Mouse (Mus musculus): Measurements from ENCODE around the gene Olfr316. TPM values are rescaled to one million over a fixed set of nuclear protein-coding genes. Genes with fewer than 3 reads are reported as not detected.

The Olfr316 gene
- total RNA-seq, 2 experiments from 2014 or later = not detected

DNA sequence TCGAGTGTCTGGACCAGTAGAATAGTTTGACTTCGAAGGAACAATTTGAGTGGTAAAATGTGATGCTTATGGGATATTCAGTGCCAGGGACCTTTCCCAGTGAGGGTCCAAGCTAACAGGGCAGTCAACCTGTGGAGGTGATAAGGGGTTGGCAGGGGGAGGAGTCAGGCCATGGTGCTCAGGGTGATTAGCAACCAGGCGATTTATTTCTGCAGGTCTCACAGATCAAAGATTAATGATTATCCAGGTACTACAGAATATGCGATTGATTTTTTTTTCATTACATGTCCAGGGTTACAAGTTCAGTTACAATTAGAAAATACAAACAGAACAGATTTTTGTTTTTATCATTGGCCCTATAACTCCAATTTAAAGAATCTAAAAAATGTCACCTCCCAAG, 51.3 kb downstream of the Olfr316 start:
- no peak for DNase-seq
- intact Hi-C loops (cut with DNase I) = no loop called here

DNA sequence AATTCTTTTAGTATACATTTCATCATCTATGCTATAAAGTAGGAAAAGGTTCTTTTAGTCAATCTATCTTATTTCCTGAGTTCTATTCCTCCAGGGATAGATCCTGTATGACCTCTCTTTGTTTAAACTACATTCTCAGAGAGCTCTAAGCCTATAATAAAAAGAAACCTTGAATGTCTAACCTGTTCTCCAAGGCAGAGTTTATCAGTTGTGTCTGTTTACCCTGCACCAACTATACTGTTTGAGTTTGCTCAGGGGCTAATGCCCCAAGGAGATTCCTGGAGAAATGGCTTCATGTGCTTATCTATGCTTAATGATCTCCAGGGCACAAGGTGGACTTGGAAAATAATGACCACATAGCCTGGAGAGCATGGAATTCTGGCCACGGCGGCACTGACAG, 51.9 kb downstream of the Olfr316 start:
- intact Hi-C loops (cut with DNase I) = no loop called here
- no peak for DNase-seq

Other genes with a start within 250 kb of the Olfr316 start
- not detected for gene Olfr330, start 217.9 kb upstream of the Olfr316 start, total RNA-seq (2021)
- gene Olfr329-ps, start 206.3 kb upstream of the Olfr316 start, total RNA-seq (2021) = not detected
- under 1 TPM; 0.10 to 0.12 TPM for gene Olfr328, start 197.1 kb upstream of the Olfr316 start, total RNA-seq (2021)
- not detected for gene Olfr224, start 182.2 kb upstream of the Olfr316 start, total RNA-seq (2021)
- not detected for gene Olfr325, start 175.0 kb upstream of the Olfr316 start, total RNA-seq (2021)
- gene Olfr324, start 157.6 kb upstream of the Olfr316 start, total RNA-seq (2021) = not detected
- gene 2210407C18Rik, start 136.7 kb upstream of the Olfr316 start, total RNA-seq (2021) = 10 to 100 TPM in 1 of 2 experiments, 1 to 10 TPM in 1; 7.4 to 10.7 TPM
- not detected for gene Olfr323, start 122.2 kb upstream of the Olfr316 start, total RNA-seq (2021)
- gene Trim58, start 112.3 kb upstream of the Olfr316 start, total RNA-seq (2021) = under 1 TPM in 1 of 2 experiments, not detected in 1; 0.17 TPM
- not detected for gene Olfr322, start 94.0 kb upstream of the Olfr316 start, total RNA-seq (2021)
- not detected for gene Olfr320, start 71.6 kb upstream of the Olfr316 start, total RNA-seq (2021)
- not detected for gene Olfr319, start 53.6 kb upstream of the Olfr316 start, total RNA-seq (2021)
- not detected for gene Olfr318, start 28.7 kb upstream of the Olfr316 start, total RNA-seq (2021)
- not detected for gene Olfr317, start 13.5 kb upstream of the Olfr316 start, total RNA-seq (2021)
- not detected for gene Olfr315, start 20.5 kb downstream of the Olfr316 start, total RNA-seq (2021)
- not detected for gene Olfr314, start 30.2 kb downstream of the Olfr316 start, total RNA-seq (2021)
- not detected for gene Fam183b, start 49.2 kb downstream of the Olfr316 start, total RNA-seq (2021)
- gene Olfr313, start 62.3 kb downstream of the Olfr316 start, total RNA-seq (2021) = not detected
- not detected for gene Olfr312, start 76.5 kb downstream of the Olfr316 start, total RNA-seq (2021)
- not detected for gene Olfr311, start 86.5 kb downstream of the Olfr316 start, total RNA-seq (2021)
- gene Gm12258, start 94.4 kb downstream of the Olfr316 start, total RNA-seq (2021) = 1 to 10 TPM; 2.5 to 3.7 TPM
- 1 to 10 TPM; 3.2 to 3.6 TPM for gene 2810021J22Rik, start 114.5 kb downstream of the Olfr316 start, total RNA-seq (2021)
- gene Zfp39, start 151.5 kb downstream of the Olfr316 start, total RNA-seq (2021) = 1 to 10 TPM; 3.5 to 3.9 TPM
- gene Btnl10, start 165.2 kb downstream of the Olfr316 start, total RNA-seq (2021) = not detected
- gene Rnf187, start 186.2 kb downstream of the Olfr316 start, total RNA-seq (2021) = 100 to 1,000 TPM; 150 to 151 TPM
- 10 to 100 TPM in 1 of 2 experiments, 1 to 10 TPM in 1; 3.9 to 14.1 TPM for gene Hist3h2ba, start 196.2 kb downstream of the Olfr316 start, total RNA-seq (2021)
- gene Hist3h2a, start 202.0 kb downstream of the Olfr316 start, total RNA-seq (2021) = 10 to 100 TPM; 22.0 to 28.0 TPM
- gene Trim17, start 202.0 kb downstream of the Olfr316 start, total RNA-seq (2021) = under 1 TPM; 0.10 to 0.19 TPM
- gene Trim11, start 225.4 kb downstream of the Olfr316 start, total RNA-seq (2021) = 10 to 100 TPM; 17.6 to 18.1 TPM